Mouse (Mus musculus) spleen, adult 2 months (tissue): ENCODE results near the gene Ntrk3.

Source experiments
- CTCF ChIP-seq: fragments of 200-500 bp; IDR thresholded peaks from 2 replicates; pipeline ENCODE4 v1.5.1; 2011; ENCODE audit warnings: mild to moderate bottlenecking, inconsistent platforms; ENCODE audit not compliant: insufficient read depth, insufficient read length, insufficient replicate concordance; ENCODE audit errors: extremely low read depth
- POLR2A ChIP-seq: fragments of 200-500 bp; IDR thresholded peaks from 2 replicates; pipeline ENCODE4 v1.6.1; 2011; ENCODE audit warnings: low read depth, low read length, inconsistent platforms

GRCm38 (mm10) chr7:78378306-78378705 is 359.5 kb downstream of the Ntrk3 start:
- no peak for TF ChIP-seq CTCF
- TF ChIP-seq POLR2A, result no peak
